Mouse (Mus musculus) left cerebral cortex, postnatal 36 days (tissue): ENCODE measurements around the gene Atp6ap2. TPM values are rescaled to one million over a fixed set of nuclear protein-coding genes. Genes with fewer than 3 reads are reported as not detected.
"Not testable (repeated sequence)": the region's sequence is repeated elsewhere in the genome, so short reads cannot be mapped to it uniquely, and the experiment has no call there.

Experiments used
- DNase-seq, 2 experiments: peaks; one replicate each; pipeline ENCODE4 v3.0.0; 2021 to 2022; ENCODE audit warnings: low spot score in 2 of 2, mixed read lengths in 1 of 2
- intact Hi-C: fragments of 180-260 bp; cut with DNase I; formaldehyde crosslinking; loops from one replicate; pipeline ENCODE4 v1.15.1; 2025
- total RNA-seq, 2 experiments: library from RNA; stranded (reverse); gene quantifications; 2 replicates each; pipeline ENCODE4 v1.2.3; 2021

Gene Atp6ap2
- total RNA-seq: 100 to 1,000 TPM; 213 to 214 TPM

DNA sequence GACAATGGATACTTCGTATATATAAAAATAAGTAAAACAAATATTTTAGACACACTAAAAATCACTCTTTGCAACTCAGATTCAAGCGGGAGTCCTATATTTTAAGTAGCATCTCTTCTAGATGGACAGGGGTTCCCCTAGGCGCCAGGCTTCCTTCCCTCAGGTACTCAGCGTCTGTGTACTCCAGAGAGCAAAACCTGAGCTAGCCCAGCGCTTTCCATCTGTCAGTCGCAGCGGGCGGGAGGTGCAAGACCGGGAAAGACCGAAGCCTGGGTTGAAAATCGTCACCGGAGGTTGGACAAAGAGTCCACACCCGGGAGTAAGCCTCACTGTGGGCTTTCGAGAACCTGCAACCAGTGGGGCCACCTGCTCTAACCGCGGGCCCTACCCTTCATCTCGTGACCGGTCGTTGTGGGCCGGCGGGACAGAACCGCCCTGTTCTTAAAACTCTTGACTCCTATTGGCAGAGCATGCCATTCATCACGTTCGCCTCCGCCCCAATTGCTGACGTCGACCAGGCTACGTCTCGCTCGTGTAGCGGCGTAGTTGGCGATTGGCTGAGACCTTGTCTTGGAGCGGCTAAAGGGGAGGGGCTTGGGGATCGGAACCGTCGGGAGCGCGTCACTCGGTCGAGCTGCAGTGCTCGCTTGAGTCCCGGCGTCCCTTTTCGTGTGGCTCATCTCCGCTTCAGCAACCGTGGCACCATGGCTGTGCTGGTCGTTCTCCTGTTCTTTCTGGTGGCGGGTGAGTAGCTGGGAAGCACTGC is at the start of gene Atp6ap2:
Gene Atp6ap2 (plus strand): TSS at position 610 of the 766 bp plus-strand sequence.
- peak; percentile 89 to 90 for DNase-seq
- intact Hi-C loops: no loop called here

DNA sequence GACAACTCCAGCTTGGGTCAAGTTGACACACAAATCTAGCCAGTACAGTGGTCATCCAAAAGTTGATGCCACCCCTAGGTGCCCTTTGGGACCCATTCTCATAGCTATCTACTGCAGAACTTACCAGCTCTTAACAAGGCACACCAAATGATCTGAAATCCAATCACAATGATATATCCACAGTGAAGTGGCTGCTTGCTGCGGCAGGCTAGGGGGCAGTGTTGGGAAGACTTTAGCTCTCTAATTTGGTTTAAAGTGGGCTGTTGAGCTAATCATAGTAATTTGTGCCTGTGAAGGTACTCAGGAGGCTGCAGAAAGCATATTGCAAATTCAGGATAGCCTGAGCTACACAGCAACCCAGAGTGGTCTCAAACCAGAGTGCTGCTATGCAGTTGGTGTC is 43.2 kb upstream of the Atp6ap2 start:
- intact Hi-C loops: loop anchor here (5.0 kb wide), 1 partner anchor 103 kb away; no protein-coding TSS in a partner anchor
- no peak for DNase-seq

DNA sequence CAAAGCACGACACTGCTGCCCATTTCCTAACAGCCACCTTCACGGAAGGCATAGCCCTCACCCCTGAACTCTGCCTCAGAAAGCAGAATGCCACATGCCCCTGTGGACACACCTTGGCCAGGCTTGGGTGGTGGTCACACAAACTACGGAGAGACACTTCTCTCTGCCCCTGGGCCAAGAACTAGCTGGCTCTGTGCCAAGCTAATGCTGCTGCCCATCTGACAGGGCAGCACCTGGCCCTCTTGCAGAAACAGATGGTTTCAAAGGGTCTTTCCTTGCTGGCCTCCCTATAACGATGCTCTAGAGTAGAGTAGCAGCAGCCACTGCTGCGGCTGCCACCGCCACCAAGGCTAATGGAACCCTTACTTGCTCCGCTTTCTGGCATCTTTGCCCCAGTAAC is 30.5 kb upstream of the Atp6ap2 start:
- intact Hi-C loops: no loop called here

DNA sequence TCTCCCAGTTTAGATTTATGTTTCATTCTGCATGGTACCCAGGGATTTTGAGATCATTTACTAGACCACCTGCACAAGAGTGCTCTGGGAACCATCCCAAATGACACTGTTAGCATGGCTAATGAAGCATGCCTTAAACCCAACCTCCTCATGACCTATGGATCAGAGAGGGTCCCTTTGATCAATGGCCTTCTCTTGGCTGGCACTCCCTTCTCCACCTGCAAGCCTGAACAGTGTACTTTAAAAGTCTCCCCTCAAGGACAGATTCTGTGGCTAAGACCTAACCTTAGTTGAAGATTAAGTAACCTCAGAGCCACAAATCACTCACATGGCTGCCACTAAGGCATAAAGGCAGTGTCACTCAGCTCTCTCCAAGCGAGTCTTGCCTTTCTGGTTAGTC is 16.2 kb upstream of the Atp6ap2 start:
- intact Hi-C loops: no loop called here
- no peak for DNase-seq

More for the DNA sequence above, 30.5 kb upstream of the Atp6ap2 start:
- no peak for DNase-seq

DNA sequence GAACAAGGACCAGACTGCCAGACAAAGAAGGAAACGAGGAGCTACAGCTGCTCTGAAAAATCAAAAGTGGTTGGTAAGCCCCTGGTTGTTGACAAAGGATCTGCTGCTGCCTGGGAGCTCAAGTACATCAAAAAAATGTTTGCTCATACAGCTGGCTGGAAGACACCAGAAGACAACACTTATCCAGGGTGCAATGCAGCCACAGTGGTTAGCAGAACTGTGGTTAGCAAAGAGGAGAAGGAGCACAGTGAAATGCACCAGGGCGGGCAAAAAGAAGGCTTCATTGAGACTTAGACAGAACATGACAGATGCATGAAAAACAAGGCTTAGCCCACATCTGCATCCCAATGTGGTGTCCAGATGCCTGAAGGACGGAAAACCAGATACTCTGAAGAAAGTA is 9.7 kb upstream of the Atp6ap2 start:
- DNase-seq: no peak
- intact Hi-C loops: no loop called here

DNA sequence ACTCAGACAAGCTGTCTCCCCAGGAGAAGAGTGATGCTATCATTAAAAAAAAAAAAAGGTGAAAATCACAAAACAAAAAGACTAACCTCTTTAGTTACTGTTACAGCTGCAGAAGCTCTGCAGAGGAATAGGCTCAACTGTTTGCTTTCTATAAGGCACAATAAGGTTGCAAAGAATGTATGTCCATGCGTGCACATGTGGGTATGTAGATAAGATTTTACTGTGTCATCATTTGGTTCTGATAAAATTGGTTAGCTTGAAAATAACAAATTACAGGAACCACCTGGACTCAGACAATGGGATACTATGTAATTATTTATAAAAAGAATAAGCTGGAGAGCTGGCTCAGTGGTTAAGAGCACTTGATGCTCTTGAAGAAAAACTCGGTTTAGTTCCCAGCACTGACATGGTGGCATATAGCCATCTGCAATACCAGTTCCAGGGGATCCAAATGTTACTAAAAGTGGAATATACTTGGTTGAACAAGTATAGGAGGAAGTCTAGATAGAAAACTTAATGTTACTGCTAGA is 9.2 kb upstream of the Atp6ap2 start:
- no peak for DNase-seq
- intact Hi-C loops: no loop called here

DNA sequence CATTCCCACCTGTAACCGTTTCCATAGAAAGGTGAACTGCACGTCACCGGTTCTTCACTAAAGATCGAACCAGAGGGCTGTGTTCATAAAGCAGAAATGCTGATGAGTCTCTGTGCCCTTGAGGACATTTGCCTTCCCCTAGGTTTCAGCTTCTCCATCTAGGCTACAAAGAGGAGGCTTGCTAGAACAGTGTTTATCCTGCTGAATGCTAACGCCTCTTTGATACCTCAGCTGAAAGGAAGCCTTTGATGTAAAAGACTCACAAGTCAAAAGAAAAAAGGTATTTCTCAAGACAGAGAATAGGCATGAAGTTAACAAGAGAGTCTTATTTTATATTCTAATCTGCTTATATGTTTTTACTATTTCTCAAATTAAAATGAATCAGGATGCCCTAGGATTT is 4.3 kb upstream of the Atp6ap2 start:
- intact Hi-C loops: no loop called here
- no peak for DNase-seq

DNA sequence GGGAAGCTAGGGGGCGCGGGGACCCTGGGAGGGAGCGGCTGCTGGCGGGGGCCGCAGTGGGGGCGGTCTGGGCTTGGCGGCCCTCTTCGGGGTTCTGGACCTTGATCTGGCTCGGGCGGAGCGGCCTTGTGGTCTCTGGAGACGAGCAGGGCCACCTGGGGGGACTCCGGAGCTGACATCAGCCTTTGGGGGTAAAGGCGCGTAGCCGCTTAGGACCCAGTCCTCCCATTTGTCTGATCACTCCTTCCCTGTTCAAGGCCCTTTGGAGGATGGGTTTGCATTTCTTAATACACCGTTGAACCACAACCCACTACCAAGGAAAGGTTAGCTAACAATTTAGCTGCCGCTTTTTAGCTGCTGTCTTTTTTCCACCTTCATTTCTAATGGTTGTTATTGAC is 356 bp downstream of the Atp6ap2 start:
- no peak for DNase-seq
- intact Hi-C loops: no loop called here

DNA sequence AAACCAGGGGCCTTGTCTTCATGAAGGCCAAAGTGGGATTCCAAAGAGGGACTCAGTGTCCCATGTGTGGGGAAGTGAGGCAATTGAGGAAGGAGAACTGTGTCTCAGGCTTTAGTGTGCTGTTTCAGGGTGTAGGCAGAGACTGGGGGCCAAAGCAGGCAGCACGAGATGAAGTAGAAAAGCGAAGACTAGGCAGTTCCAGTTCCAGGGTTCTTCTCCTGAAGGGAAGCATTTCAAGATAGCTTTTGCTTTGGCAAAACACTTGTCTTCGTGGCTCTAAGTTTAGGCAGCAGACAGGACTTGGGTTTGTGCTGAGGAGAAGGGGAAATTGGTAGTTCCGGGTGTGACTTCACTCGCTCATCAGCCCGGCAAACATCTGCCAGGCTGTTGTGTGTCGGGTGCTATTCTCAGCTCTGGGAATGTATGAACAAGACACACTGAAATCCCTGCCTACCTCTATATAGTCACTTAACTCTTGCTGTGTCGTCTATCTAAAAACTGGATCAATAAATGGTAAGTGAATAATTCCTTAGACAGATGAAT is 3.9 kb downstream of the Atp6ap2 start:
- DNase-seq: no peak
- intact Hi-C loops: no loop called here

DNA sequence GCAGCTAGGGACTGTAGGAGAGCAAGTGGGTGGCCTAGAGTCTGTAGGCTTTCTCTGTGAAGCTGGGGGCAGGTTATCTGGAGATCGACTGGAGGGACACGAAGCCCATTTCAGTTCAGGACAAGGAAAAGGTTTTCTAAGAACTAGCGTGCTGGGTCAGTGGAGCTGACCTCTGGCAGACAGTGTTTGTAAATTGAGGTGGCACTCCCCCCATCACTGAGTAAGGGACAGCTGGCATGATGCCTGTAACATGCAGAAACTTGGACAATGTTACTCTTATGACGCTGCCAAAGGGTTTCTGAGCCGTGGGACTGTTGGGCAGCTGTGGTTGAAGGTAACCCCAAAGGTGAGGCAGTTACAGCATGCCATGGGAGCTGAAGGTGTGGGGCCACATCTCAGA is 4.4 kb downstream of the Atp6ap2 start:
- intact Hi-C loops: no loop called here

DNA sequence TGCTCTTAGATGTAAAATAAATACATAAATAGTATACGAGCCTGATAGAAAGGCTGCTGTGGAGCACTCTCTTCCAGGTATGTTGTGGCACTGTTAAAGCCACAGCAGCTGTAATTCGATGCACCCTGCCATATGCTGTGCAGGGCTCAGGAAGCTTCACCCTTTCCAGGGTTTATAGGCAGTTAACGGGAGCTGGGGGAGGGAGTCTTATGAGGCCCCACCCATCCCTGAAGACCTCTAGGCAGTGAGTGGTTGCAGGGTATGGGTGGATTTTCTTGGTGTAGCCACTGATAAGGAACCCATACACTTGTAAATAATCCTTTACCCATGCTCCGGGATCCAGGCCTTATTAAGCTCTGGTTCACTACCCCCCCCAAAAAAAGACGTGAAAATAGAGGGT is 6.2 kb downstream of the Atp6ap2 start:
- intact Hi-C loops: no loop called here
- DNase-seq: no peak

More for the DNA sequence above, 4.4 kb downstream of the Atp6ap2 start:
- DNase-seq: no peak

DNA sequence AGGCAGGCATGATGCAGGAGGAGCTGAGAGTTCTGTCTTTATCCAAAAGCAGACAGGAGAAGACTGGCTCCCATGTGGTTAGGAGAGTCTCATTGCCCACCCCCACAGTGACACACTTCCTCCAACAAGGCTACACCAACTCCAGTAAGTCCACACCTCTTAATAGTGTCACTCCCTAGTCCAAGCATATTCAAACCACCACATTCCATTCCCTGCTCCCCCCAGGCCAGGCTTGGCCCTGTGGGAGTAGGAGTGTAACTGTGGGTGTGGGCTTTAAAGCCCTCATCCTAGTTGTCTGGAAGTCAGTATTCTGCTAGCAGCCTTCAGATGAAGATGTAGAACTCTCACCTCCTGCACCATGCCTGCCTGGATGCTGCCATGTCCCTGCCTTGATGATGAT is 22.9 kb downstream of the Atp6ap2 start:
- intact Hi-C loops, DNase-seq: not testable (repeated sequence)

DNA sequence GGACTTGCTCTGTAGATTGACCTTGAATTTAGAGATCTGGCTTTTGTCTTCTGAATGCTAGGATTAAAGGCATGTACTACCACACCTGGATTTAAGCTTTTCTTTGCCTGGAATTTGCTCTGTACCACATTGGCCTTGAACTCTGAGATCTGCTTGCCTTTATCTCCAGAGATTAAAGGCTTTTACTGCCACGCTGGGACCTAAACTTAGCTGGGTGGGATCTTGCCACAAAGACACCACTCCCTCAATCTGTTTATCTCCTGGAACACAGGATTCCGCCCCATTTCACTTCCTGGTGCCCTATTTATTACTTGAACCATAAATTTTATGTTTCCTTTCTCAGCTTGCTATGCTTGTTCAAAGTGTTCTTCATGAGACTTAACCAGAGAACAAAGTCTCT is 23.6 kb downstream of the Atp6ap2 start:
- intact Hi-C loops: no loop called here
- DNase-seq: no peak

DNA sequence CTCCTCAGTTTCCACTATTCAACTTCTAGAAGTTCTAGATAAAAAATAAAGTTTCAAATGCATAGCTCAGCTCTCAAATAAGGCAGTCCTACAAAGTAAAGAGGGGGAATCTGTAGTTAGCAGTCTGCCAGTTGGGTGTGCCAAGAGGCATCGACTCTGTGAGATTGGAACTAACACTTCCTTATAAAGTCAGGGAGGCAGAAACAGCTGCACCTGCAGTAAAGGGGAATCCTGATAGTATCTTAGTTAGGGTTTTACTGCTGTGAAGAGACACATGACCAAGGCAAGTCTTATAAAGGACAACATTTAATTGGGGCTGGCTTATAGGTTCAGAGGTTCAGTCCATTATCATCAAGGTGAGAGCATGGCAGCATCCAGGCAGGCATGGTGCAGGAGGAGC is 24.8 kb downstream of the Atp6ap2 start:
- DNase-seq, intact Hi-C loops: not testable (repeated sequence)

DNA sequence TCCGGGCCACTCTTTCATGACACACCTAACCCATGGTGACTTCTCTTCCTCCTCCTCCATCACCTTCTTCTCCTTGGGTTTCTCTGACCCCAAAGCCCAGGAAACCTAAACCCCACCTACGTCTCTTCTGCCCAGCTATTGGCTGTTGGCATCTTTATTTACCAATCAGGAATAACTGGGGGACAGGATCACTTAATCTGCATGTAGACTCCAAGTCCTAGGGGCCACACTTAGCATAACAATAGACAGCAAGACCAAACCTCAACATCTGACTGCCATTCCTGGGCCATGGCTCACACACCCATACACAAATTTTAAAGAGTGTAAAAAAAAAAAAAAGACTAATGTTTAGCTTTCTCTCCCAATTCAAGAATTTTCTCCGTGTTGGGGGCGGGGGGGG is 37.5 kb downstream of the Atp6ap2 start:
- intact Hi-C loops: no loop called here
- DNase-seq: no peak

DNA sequence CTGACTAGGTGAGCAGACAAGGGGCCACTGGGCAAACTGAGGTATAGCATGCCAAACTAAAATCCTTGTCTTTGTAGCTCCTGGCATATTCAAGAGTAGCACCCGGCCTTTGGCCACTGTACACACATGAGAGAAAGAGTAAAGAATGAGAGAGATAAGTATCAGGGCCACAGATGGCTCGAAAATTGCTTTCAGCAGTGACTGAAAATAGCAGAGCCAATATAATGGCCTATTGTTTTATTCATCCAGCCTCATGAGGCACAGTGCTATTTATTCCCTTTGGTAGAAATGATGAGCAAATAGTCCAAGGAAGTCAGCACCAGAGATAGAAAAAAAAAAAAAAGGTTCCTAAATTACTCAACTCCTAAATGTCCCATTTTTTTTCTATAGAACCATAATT is 57.4 kb downstream of the Atp6ap2 start:
- intact Hi-C loops: loop anchor here (5.0 kb wide), 1 partner anchor 103 kb away; no protein-coding TSS in a partner anchor
- no peak for DNase-seq

DNA sequence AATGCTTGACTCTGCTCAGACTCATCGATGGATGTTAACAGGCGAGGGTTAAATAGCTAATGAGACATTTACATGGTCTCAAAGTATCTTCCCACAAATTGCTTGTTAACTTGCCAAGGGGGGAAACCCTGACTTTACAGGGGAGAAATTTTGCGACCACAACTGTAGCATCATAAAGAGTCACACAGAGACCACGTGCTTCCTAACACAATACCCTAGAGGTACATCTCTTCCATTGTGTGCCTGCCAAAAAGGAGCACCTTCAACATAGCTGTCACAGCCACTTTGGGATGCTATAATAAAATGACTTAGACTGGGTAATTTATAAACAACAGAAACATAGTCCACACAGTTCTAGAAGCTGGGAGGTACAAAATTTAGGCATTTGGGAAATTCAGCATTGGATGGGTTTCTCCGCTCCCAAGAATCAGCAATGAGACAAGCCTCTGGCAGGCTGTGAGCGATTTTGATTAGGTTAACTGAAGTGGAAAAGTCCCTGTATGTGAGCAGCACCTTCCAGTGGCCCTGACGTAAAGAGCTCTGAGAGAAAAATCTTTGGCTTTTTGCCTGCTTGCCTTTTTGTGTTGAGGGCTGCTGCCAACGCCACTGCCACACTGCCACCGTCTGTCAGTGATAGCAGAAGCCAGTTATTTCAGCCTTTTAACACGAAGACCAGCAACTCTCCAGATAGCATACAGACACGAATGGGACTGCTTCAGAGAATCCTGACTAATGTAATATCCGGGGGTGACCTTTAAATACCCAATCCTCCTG is 58.1 kb downstream of the Atp6ap2 start:
- peak in 1 of 2 experiments; percentile 10 for DNase-seq
- intact Hi-C loops: loop anchor here (5.0 kb wide), 1 partner anchor 103 kb away; no protein-coding TSS in a partner anchor

DNA sequence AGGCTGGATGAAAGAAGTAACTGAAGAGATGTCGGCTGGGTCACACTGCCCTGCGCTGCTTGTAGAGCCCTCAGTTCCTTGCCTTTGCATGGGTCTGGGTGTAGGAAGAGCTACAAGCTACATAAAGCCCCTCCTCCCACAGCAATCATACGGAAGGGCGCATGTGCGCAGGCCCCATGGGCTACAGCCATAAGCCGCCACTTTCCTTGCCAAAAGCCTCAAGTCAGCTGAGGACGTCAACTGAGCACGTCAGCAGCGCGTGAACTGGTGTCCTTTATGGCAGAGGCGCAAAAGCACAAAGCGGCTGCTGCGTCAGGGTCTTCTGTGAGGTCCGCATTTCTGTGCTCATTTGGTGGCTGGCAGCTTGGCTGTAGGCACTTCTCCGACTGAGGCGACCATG is 64.3 kb downstream of the Atp6ap2 start:
- no peak for DNase-seq

DNA sequence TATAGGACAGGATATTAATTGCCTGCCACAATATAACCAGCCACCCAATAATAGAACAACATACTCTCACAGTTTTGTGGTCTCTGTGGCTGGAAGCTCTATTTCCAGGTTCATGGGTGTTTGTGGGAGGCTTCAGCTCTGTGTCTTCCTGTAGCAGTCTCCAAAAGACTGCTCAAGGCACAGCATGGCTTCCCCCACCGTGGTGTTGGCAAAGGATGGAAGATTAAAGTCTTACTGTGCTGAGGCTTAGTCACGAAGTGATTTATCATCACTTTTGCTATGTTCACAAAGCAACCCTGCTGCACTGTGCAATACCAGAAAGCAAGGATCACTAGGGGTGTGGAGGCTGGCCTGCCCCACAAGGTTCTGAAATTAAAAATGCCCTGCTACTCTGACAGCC is 66.3 kb downstream of the Atp6ap2 start:
- intact Hi-C loops: no loop called here
- peak in 1 of 2 experiments; percentile 26 for DNase-seq

More for the DNA sequence above, 64.3 kb downstream of the Atp6ap2 start:
- intact Hi-C loops: no loop called here
